Comparison of ENCODE assay signal across 8 mouse cellular contexts in the genomic region with DNA sequence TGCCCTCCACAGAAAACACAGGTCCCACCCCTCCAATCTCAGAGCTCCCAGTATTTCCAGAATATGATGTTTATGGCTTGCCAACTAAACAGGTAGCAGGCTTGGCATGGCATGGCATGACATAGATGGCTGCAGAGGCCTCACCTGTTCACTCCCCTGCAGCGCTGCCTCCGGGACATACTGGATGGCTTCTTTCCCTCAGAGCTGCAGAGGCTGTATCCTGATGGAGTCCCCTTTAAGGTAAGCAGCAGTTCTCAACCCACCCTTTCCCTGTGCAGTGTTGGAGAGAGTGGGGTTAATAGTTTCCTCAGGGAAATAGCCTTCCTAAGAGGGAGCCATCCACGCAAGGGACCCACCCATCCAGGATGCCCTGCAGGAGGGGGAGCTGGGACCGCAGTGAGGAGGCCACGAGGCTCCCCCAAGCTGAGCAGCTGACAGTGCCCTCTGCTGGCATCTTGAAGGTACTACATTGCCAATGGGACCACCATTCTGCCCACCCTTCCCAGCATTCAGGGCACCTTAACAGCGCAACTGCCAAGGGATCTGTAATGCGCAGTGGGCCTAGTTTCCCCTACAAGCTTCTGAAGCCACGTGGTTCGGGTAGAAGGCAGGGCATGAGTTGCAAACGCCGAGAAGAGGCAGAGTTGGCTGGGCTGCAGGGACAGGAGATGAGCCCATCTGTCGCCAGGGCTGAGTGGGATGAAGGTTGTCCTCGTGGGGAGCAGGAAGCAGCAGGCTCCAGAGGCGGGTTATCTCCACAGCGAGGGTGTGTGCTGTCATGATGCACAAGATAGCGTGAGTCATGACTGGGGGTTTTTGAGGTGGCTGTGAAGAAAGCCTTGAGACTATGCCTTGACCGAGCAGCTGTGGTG. TPM values are rescaled to one million over a fixed set of nuclear protein-coding genes. Genes with fewer than 3 reads are reported as not detected.
A peak's percentile ranks its signal among the peaks of the same experiment; 100 is the strongest.
DNase-seq lines count a peak whose midpoint lies in the region; ATAC-seq lines count a peak whose summit lies in the region.

No protein-coding gene starts in this region.

- no peaks in the 10 kb centered on the region for H3K36me3 ChIP-seq in kidney, embryonic 16.5 days (ENCODE audit: insufficient read depth, low read length)
- H3K36me3 ChIP-seq in embryonic facial prominence, embryonic 13.5 days = peaks cover 8% of the 10 kb centered on the region; the same call in 1 of the 2 replicates
- H3K36me3 ChIP-seq in hindbrain, embryonic 16.5 days (ENCODE audit: control insufficient read depth, insufficient read depth, low read length) = no peaks in the 10 kb centered on the region
- no peaks in the 10 kb centered on the region for H3K36me3 ChIP-seq in limb, embryonic 11.5 days (ENCODE audit: control insufficient read depth, insufficient read depth, low read length)

- H3K27ac ChIP-seq in kidney, embryonic 16.5 days (ENCODE audit: low read length) = no peak overlapping the region
- no peak overlapping the region for H3K27ac ChIP-seq in embryonic facial prominence, embryonic 13.5 days
- H3K27ac ChIP-seq in hindbrain, embryonic 16.5 days (ENCODE audit: low read depth, low read length) = no peak overlapping the region
- H3K27ac ChIP-seq in limb, embryonic 11.5 days (replicated peaks; ENCODE audit: low read depth, low read length) = no peak overlapping the region

- WGBS in kidney, embryonic 16.5 days = 26% methylated on average over 17 of the region's 17 CpGs
- WGBS in embryonic facial prominence, embryonic 13.5 days = 27% methylated on average over 17 of the region's 17 CpGs
- WGBS in hindbrain, embryonic 16.5 days = 27% methylated on average over 17 of the region's 17 CpGs
- 25% methylated on average over 17 of the region's 17 CpGs for WGBS in limb, embryonic 11.5 days

- no peaks in the 10 kb centered on the region for H3K9me3 ChIP-seq in kidney, embryonic 16.5 days (ENCODE audit: low read length)
- H3K9me3 ChIP-seq in embryonic facial prominence, embryonic 13.5 days = no peaks in the 10 kb centered on the region
- no peaks in the 10 kb centered on the region for H3K9me3 ChIP-seq in hindbrain, embryonic 16.5 days (ENCODE audit: control insufficient read depth, low read length)
- no peaks in the 10 kb centered on the region for H3K9me3 ChIP-seq in limb, embryonic 11.5 days (ENCODE audit: control insufficient read depth, low read length)

- DNase-seq in kidney, adult 18-20 months = peak; percentile 39
- DNase-seq in adrenal gland, adult 8-10 months = peak; percentile 77
- peak; percentile 71 for DNase-seq in limb, embryonic 11.5 days (ENCODE audit: low spot score)
- peak; percentile 73 to 74 for DNase-seq in natural killer cell, adult 2 months (ENCODE audit: low spot score in 2 of 2)
- DNase-seq in thymus, postnatal 25 days = peak; percentile 86

- no peak overlapping the region for H3K4me2 ChIP-seq in kidney, embryonic 16.5 days (replicated peaks; ENCODE audit: low read depth, low read length)
- H3K4me2 ChIP-seq in embryonic facial prominence, embryonic 13.5 days = 0 out of 2 replicates have a peak overlapping the region, but pooled peaks have one; percentile 14
- peak overlapping the region; percentile 2; the same call in 1 of the 2 replicates for H3K4me2 ChIP-seq in hindbrain, embryonic 16.5 days (ENCODE audit: low read length)
- H3K4me2 ChIP-seq in limb, embryonic 11.5 days (ENCODE audit: low read depth, severe bottlenecking) = no peak overlapping the region

- ATAC-seq in kidney, embryonic 16.5 days (ENCODE audit: low FRiP score, low TSS enrichment) = no peak
- ATAC-seq in embryonic facial prominence, embryonic 13.5 days (ENCODE audit: insufficient number of reproducible peaks, insufficient read depth, low FRiP score, low TSS enrichment, low read depth) = no peak
- no peak for ATAC-seq in hindbrain, embryonic 16.5 days
- no peak for ATAC-seq in limb, embryonic 11.5 days (ENCODE audit: insufficient number of reproducible peaks, low FRiP score, low TSS enrichment, low read depth)

- H3K9ac ChIP-seq in kidney, embryonic 16.5 days (replicated peaks; ENCODE audit: low read length) = no peak overlapping the region
- no peak overlapping the region for H3K9ac ChIP-seq in embryonic facial prominence, embryonic 13.5 days
- no peak overlapping the region; the same call in 1 of the 2 replicates for H3K9ac ChIP-seq in hindbrain, embryonic 16.5 days (ENCODE audit: low read depth, low read length)
- H3K9ac ChIP-seq in limb, embryonic 11.5 days (ENCODE audit: low read length) = no peak overlapping the region

- H3K4me3 ChIP-seq in kidney, embryonic 16.5 days (ENCODE audit: low read length) = no peak overlapping the region
- H3K4me3 ChIP-seq in embryonic facial prominence, embryonic 13.5 days = no peak overlapping the region
- no peak overlapping the region for H3K4me3 ChIP-seq in hindbrain, embryonic 16.5 days (ENCODE audit: low read length)
- H3K4me3 ChIP-seq in limb, embryonic 11.5 days (ENCODE audit: low read depth, low read length) = no peak overlapping the region

- H3K27me3 ChIP-seq in kidney, embryonic 16.5 days (ENCODE audit: insufficient read depth, low read length) = no peaks in the 10 kb centered on the region
- H3K27me3 ChIP-seq in embryonic facial prominence, embryonic 13.5 days = no peaks in the 10 kb centered on the region
- H3K27me3 ChIP-seq in hindbrain, embryonic 16.5 days (replicated peaks; ENCODE audit: control insufficient read depth, insufficient read depth, low read length) = no peaks in the 10 kb centered on the region
- H3K27me3 ChIP-seq in limb, embryonic 11.5 days (ENCODE audit: control insufficient read depth, insufficient read depth, low read length) = no peaks in the 10 kb centered on the region; the same call in 1 of the 2 replicates

- H3K4me1 ChIP-seq in kidney, embryonic 16.5 days (ENCODE audit: insufficient read depth, low read length) = peaks cover 26% of the 10 kb centered on the region
- peaks cover 36% of the 10 kb centered on the region for H3K4me1 ChIP-seq in embryonic facial prominence, embryonic 13.5 days
- H3K4me1 ChIP-seq in hindbrain, embryonic 16.5 days (ENCODE audit: control insufficient read depth, insufficient read depth, low read depth, low read length) = peaks cover 21% of the 10 kb centered on the region
- H3K4me1 ChIP-seq in limb, embryonic 11.5 days (ENCODE audit: control insufficient read depth, insufficient read depth, low read length) = peaks cover 12% of the 10 kb centered on the region

RNA-seq across cellular contexts. Expression of a gene that starts 4.7 kb away (rescaled TPM):
- 389 and 435 TPM in 2 replicates for polyA plus RNA-seq in kidney, embryonic 16.5 days (2015; fragmentation: Nextera tagmentation; extraction: Ambion mirVana)
- 100 to 1,000 TPM in 2 of 4 experiments, 10 to 100 TPM in 2; 81.0 to 121 (median 98.4) TPM for total RNA-seq in adrenal gland, adult 8-10 months (2022)
- 412 and 420 TPM in 2 replicates for polyA plus RNA-seq in embryonic facial prominence, embryonic 13.5 days (2015; fragmentation: Nextera tagmentation; extraction: Ambion mirVana)
- 467 and 509 TPM in 2 replicates for polyA plus RNA-seq in hindbrain, embryonic 16.5 days (2015; fragmentation: Nextera tagmentation; extraction: Ambion mirVana)
- 314 and 345 TPM in 2 replicates for polyA plus RNA-seq in limb, embryonic 11.5 days (2014; fragmentation: Nextera tagmentation; extraction: Ambion mirVana)

RNA-seq across cellular contexts. Expression of a gene that starts 21.5 kb away (rescaled TPM):
- 13.5 and 13.8 TPM in 2 replicates for polyA plus RNA-seq in kidney, embryonic 16.5 days (2015; fragmentation: Nextera tagmentation; extraction: Ambion mirVana)
- 10 to 100 TPM in 2 of 4 experiments, 1 to 10 TPM in 2; 6.0 to 21.7 (median 13.2) TPM for total RNA-seq in adrenal gland, adult 8-10 months (2022)
- 11.6 and 11.9 TPM in 2 replicates for polyA plus RNA-seq in embryonic facial prominence, embryonic 13.5 days (2015; fragmentation: Nextera tagmentation; extraction: Ambion mirVana)
- 21.3 and 21.5 TPM in 2 replicates for polyA plus RNA-seq in hindbrain, embryonic 16.5 days (2015; fragmentation: Nextera tagmentation; extraction: Ambion mirVana)
- polyA plus RNA-seq in limb, embryonic 11.5 days (2014; fragmentation: Nextera tagmentation; extraction: Ambion mirVana) = 5.7 and 6.0 TPM in 2 replicates

RNA-seq across cellular contexts. Expression of a gene that starts 29.0 kb away (rescaled TPM):
- 7.4 and 7.6 TPM in 2 replicates for polyA plus RNA-seq in kidney, embryonic 16.5 days (2015; fragmentation: Nextera tagmentation; extraction: Ambion mirVana)
- 10 to 100 TPM; 13.4 to 23.4 (median 19.6) TPM for total RNA-seq in adrenal gland, adult 8-10 months (2022)
- polyA plus RNA-seq in embryonic facial prominence, embryonic 13.5 days (2015; fragmentation: Nextera tagmentation; extraction: Ambion mirVana) = 9.1 and 11.2 TPM in 2 replicates
- polyA plus RNA-seq in hindbrain, embryonic 16.5 days (2015; fragmentation: Nextera tagmentation; extraction: Ambion mirVana) = 1.5 and 1.8 TPM in 2 replicates
- polyA plus RNA-seq in limb, embryonic 11.5 days (2014; fragmentation: Nextera tagmentation; extraction: Ambion mirVana) = 5.1 and 6.2 TPM in 2 replicates

Comparison
In these comparisons a context has a peak if more than half of its experiments do, and no peak if none do; other contexts are left out.
1. H3K4me2 ChIP-seq: peak in embryonic facial prominence, embryonic 13.5 days (single experiment) and hindbrain, embryonic 16.5 days (single experiment); none in kidney, embryonic 16.5 days (single experiment) and limb, embryonic 11.5 days (single experiment).
2. Peak in every context shown above with its lines, with median percentiles within 50 percentile points of each other: DNase-seq.